Mouse (Mus musculus): ENCODE measurements around the gene Epsti1. TPM values are rescaled to one million over a fixed set of nuclear protein-coding genes. Genes with fewer than 3 reads are reported as not detected.
"Not testable (repeated sequence)": the region's sequence is repeated elsewhere in the genome, so short reads cannot be mapped to it uniquely, and the experiment has no call there.

The Epsti1 gene
- polyA plus RNA-seq, 1 experiment from 2014 or later: not detected

- peak within 1 kb of the TSS; percentile 79 for H3K4me2 ChIP-seq (ENCODE audit: low read length)
- no peaks in the 10 kb centered on the region for H3K9me3 ChIP-seq (replicated peaks; ENCODE audit: control insufficient read depth, low read length, poor library complexity, severe bottlenecking)
- no peak within 1 kb of the TSS; the same call in 1 of the 2 replicates for H3K27ac ChIP-seq (ENCODE audit: low read length)
- 2% methylated on average over 44 of the region's 44 CpGs for WGBS
- H3K9ac ChIP-seq (ENCODE audit: low read depth, low read length): peak within 1 kb of the TSS; percentile 88
- no peaks in the 10 kb centered on the region for H3K36me3 ChIP-seq (ENCODE audit: control insufficient read depth, insufficient read depth, low read length)
- ATAC-seq: peak; percentile 91
- H3K4me3 ChIP-seq (ENCODE audit: low read depth, low read length): peak within 1 kb of the TSS; percentile 85
- no peaks in the 10 kb centered on the region for H3K27me3 ChIP-seq (ENCODE audit: control insufficient read depth, insufficient read depth, low read depth, low read length)
- H3K4me1 ChIP-seq (ENCODE audit: control insufficient read depth, insufficient read depth, low read length): peaks cover 3% of the 10 kb centered on the region; the same call in 1 of the 2 replicates
Measured at GRCm38 (mm10) chr14:77874304-77875241, 29.5 kb upstream of the Epsti1 start, which contains the start of gene Dnajc15. Gene Dnajc15 (minus strand): TSS chr14:77875125.

- H3K4me2 ChIP-seq (ENCODE audit: low read length): no peak overlapping the region
- H3K27me3 ChIP-seq (ENCODE audit: control insufficient read depth, insufficient read depth, low read depth, low read length): no peaks in the 10 kb centered on the region
- peaks cover 3% of the 10 kb centered on the region; the same call in 1 of the 2 replicates for H3K4me1 ChIP-seq (ENCODE audit: control insufficient read depth, insufficient read depth, low read length)
- H3K36me3 ChIP-seq (ENCODE audit: control insufficient read depth, insufficient read depth, low read length): no peaks in the 10 kb centered on the region
- no peak overlapping the region for H3K27ac ChIP-seq (ENCODE audit: low read length)
- H3K4me3 ChIP-seq (ENCODE audit: low read depth, low read length): no peak overlapping the region
- H3K9me3 ChIP-seq (replicated peaks; ENCODE audit: control insufficient read depth, low read length, poor library complexity, severe bottlenecking): no peaks in the 10 kb centered on the region
- 81% methylated on average over 1 of the region's 1 CpGs for WGBS
- H3K9ac ChIP-seq (ENCODE audit: low read depth, low read length): no peak overlapping the region
- no peak for ATAC-seq
Measured at GRCm38 (mm10) chr14:77876199-77876598, 27.8 kb upstream of the Epsti1 start.

- not testable (repeated sequence) for ATAC-seq; H3K9me3 ChIP-seq (replicated peaks; ENCODE audit: control insufficient read depth, low read length, poor library complexity, severe bottlenecking)
- WGBS: 100% methylated on average over 1 of the region's 2 CpGs
Measured at GRCm38 (mm10) chr14:77877876-77878275, 26.2 kb upstream of the Epsti1 start.

GRCm38 (mm10) chr14:77881998-77882397 lies 22.0 kb upstream of the Epsti1 start:
- ATAC-seq: no peak
- no peak overlapping the region for H3K4me3 ChIP-seq (ENCODE audit: low read depth, low read length)
- H3K36me3 ChIP-seq (ENCODE audit: control insufficient read depth, insufficient read depth, low read length): no peaks in the 10 kb centered on the region
- WGBS: 88% methylated on average over 1 of the region's 1 CpGs
- H3K9ac ChIP-seq (ENCODE audit: low read depth, low read length): no peak overlapping the region
- H3K4me1 ChIP-seq (ENCODE audit: control insufficient read depth, insufficient read depth, low read length): no peaks in the 10 kb centered on the region
- H3K27me3 ChIP-seq (ENCODE audit: control insufficient read depth, insufficient read depth, low read depth, low read length): no peaks in the 10 kb centered on the region
- H3K4me2 ChIP-seq (ENCODE audit: low read length): no peak overlapping the region
- no peaks in the 10 kb centered on the region for H3K9me3 ChIP-seq (replicated peaks; ENCODE audit: control insufficient read depth, low read length, poor library complexity, severe bottlenecking)
- no peak overlapping the region for H3K27ac ChIP-seq (ENCODE audit: low read length)

More at GRCm38 (mm10) chr14:77877876-77878275, 26.2 kb upstream of the Epsti1 start:
- H3K4me2 ChIP-seq (ENCODE audit: low read length); H3K27ac ChIP-seq (ENCODE audit: low read length); H3K4me1 ChIP-seq (ENCODE audit: control insufficient read depth, insufficient read depth, low read length); H3K9ac ChIP-seq (ENCODE audit: low read depth, low read length); H3K27me3 ChIP-seq (ENCODE audit: control insufficient read depth, insufficient read depth, low read depth, low read length); H3K36me3 ChIP-seq (ENCODE audit: control insufficient read depth, insufficient read depth, low read length); H3K4me3 ChIP-seq (ENCODE audit: low read depth, low read length): not testable (repeated sequence)

- Histone ChIP-seq H3K4me3 (ENCODE audit: low read depth, low read length) (no peak overlapping the region), H3K9ac (ENCODE audit: low read depth, low read length) (no peak overlapping the region), H3K9me3 (replicated peaks; ENCODE audit: control insufficient read depth, low read length, poor library complexity, severe bottlenecking) (no peaks in the 10 kb centered on the region), H3K36me3 (ENCODE audit: control insufficient read depth, insufficient read depth, low read length) (no peaks in the 10 kb centered on the region), H3K4me2 (ENCODE audit: low read length) (no peak overlapping the region), H3K4me1 (ENCODE audit: control insufficient read depth, insufficient read depth, low read length) (no peaks in the 10 kb centered on the region), H3K27ac (ENCODE audit: low read length) (no peak overlapping the region), H3K27me3 (ENCODE audit: control insufficient read depth, insufficient read depth, low read depth, low read length) (no peaks in the 10 kb centered on the region)
- 50% methylated on average over 6 of the region's 6 CpGs for WGBS
- ATAC-seq: no peak
Measured at GRCm38 (mm10) chr14:77882669-77883068, 21.4 kb upstream of the Epsti1 start.

GRCm38 (mm10) chr14:77886376-77886775 lies 17.7 kb upstream of the Epsti1 start:
- ATAC-seq: no peak

GRCm38 (mm10) chr14:77886941-77887340 lies 17.1 kb upstream of the Epsti1 start:
- H3K27me3 ChIP-seq (ENCODE audit: control insufficient read depth, insufficient read depth, low read depth, low read length): no peaks in the 10 kb centered on the region
- H3K9me3 ChIP-seq (replicated peaks; ENCODE audit: control insufficient read depth, low read length, poor library complexity, severe bottlenecking): no peaks in the 10 kb centered on the region
- H3K4me3 ChIP-seq (ENCODE audit: low read depth, low read length): no peak overlapping the region
- WGBS: 90% methylated on average over 4 of the region's 4 CpGs
- no peak overlapping the region for H3K4me2 ChIP-seq (ENCODE audit: low read length)
- no peaks in the 10 kb centered on the region for H3K4me1 ChIP-seq (ENCODE audit: control insufficient read depth, insufficient read depth, low read length)
- no peaks in the 10 kb centered on the region for H3K36me3 ChIP-seq (ENCODE audit: control insufficient read depth, insufficient read depth, low read length)
- no peak overlapping the region for H3K9ac ChIP-seq (ENCODE audit: low read depth, low read length)
- no peak overlapping the region for H3K27ac ChIP-seq (ENCODE audit: low read length)
- no peak for ATAC-seq

More at GRCm38 (mm10) chr14:77886376-77886775, 17.7 kb upstream of the Epsti1 start:
- Histone ChIP-seq H3K4me3 (ENCODE audit: low read depth, low read length) (no peak overlapping the region), H3K4me2 (ENCODE audit: low read length) (no peak overlapping the region), H3K9me3 (replicated peaks; ENCODE audit: control insufficient read depth, low read length, poor library complexity, severe bottlenecking) (no peaks in the 10 kb centered on the region), H3K9ac (ENCODE audit: low read depth, low read length) (no peak overlapping the region), H3K27me3 (ENCODE audit: control insufficient read depth, insufficient read depth, low read depth, low read length) (no peaks in the 10 kb centered on the region), H3K4me1 (ENCODE audit: control insufficient read depth, insufficient read depth, low read length) (no peaks in the 10 kb centered on the region), H3K27ac (ENCODE audit: low read length) (no peak overlapping the region), H3K36me3 (ENCODE audit: control insufficient read depth, insufficient read depth, low read length) (no peaks in the 10 kb centered on the region)
- WGBS: 71% methylated on average over 3 of the region's 3 CpGs

GRCm38 (mm10) chr14:77889911-77890310 lies 14.1 kb upstream of the Epsti1 start:
- Histone ChIP-seq H3K4me1 (ENCODE audit: control insufficient read depth, insufficient read depth, low read length) (no peaks in the 10 kb centered on the region), H3K9ac (ENCODE audit: low read depth, low read length) (no peak overlapping the region), H3K4me2 (ENCODE audit: low read length) (no peak overlapping the region), H3K27me3 (ENCODE audit: control insufficient read depth, insufficient read depth, low read depth, low read length) (no peaks in the 10 kb centered on the region), H3K27ac (ENCODE audit: low read length) (no peak overlapping the region), H3K4me3 (ENCODE audit: low read depth, low read length) (no peak overlapping the region), H3K36me3 (ENCODE audit: control insufficient read depth, insufficient read depth, low read length) (no peaks in the 10 kb centered on the region), H3K9me3 (replicated peaks; ENCODE audit: control insufficient read depth, low read length, poor library complexity, severe bottlenecking) (no peaks in the 10 kb centered on the region)
- ATAC-seq: no peak
- WGBS: 84% methylated on average over 7 of the region's 7 CpGs

GRCm38 (mm10) chr14:77895951-77896350 lies 8.1 kb upstream of the Epsti1 start:
- 87% methylated on average over 3 of the region's 3 CpGs for WGBS
- no peak overlapping the region for H3K4me3 ChIP-seq (ENCODE audit: low read depth, low read length)
- ATAC-seq: no peak
- no peaks in the 10 kb centered on the region for H3K27me3 ChIP-seq (ENCODE audit: control insufficient read depth, insufficient read depth, low read depth, low read length)
- no peaks in the 10 kb centered on the region for H3K4me1 ChIP-seq (ENCODE audit: control insufficient read depth, insufficient read depth, low read length)
- H3K9ac ChIP-seq (ENCODE audit: low read depth, low read length): no peak overlapping the region
- no peak overlapping the region for H3K4me2 ChIP-seq (ENCODE audit: low read length)
- H3K27ac ChIP-seq (ENCODE audit: low read length): no peak overlapping the region
- H3K9me3 ChIP-seq (replicated peaks; ENCODE audit: control insufficient read depth, low read length, poor library complexity, severe bottlenecking): no peaks in the 10 kb centered on the region
- no peaks in the 10 kb centered on the region for H3K36me3 ChIP-seq (ENCODE audit: control insufficient read depth, insufficient read depth, low read length)
